Comparison of ENCODE assay signal across 33 mouse cellular contexts in the genomic region with DNA sequence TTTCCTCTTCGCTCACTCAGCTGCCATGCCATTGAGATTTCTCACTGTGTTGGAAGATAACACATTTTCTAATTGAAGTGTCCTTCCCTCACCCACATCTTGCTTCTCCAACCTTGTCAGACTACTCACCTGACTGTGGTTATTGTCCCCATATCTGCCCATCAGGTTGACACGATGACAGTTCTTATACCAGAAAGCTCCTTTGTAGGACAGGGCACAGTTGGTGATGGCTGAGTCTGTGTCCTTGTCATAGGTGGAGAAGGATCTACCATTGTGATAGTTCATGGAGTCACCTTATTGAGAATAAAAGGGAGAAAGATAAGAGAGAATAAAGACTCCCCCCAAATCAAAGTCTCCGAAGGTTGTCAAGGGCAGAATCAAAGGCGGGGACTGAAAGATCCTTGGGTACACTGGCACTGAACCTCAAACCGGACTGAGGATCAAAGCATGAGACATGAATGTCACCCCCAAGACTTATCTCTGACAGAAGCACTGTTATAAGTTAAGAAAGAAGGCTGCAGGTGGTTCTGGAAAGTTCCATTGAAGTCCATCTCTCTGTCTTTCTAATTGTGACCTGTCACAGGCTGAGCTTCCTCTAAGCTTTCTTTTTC.
"Had no signal": no experiment of that assay in that cellular context is flagged by ENCODE, and none has a peak within 500 bp of the region (broad histone marks: within the 10 kb centered on the region; RNA-seq: fewer than 3 reads in every experiment).

No protein-coding gene starts in this region.

- H3K27me3 ChIP-seq: heart, embryonic 12.5 days; heart, embryonic 13.5 days; heart, embryonic 15.5 days; hindbrain, embryonic 12.5 days; hindbrain, embryonic 13.5 days; hindbrain, embryonic 15.5 days; intestine, embryonic 15.5 days; kidney, embryonic 15.5 days had no signal

- H3K36me3 ChIP-seq: heart, embryonic 12.5 days; heart, embryonic 15.5 days; hindbrain, embryonic 10.5 days; hindbrain, embryonic 12.5 days; hindbrain, embryonic 13.5 days; hindbrain, embryonic 15.5 days; intestine, embryonic 15.5 days had no signal

- H3K27ac ChIP-seq: heart, embryonic 13.5 days; heart, embryonic 15.5 days; hindbrain, embryonic 10.5 days; hindbrain, embryonic 12.5 days; hindbrain, embryonic 13.5 days; hindbrain, embryonic 14.5 days; hindbrain, embryonic 15.5 days; hindbrain, postnatal 0 days; intestine, embryonic 15.5 days; kidney, embryonic 15.5 days; kidney, postnatal 0 days; layer of hippocampus, adult 2 months had no signal

- DNase-seq: heart, postnatal 10 days; heart, postnatal 14 days; heart, postnatal 36 days; heart, postnatal 4 days; kidney, adult 11 months; kidney, adult 18-20 months; kidney, adult 2 months; kidney, adult 8-10 months; kidney, adult 9 months; kidney, postnatal 10 days; kidney, postnatal 14 days; kidney, postnatal 25 days; kidney, postnatal 36 days; kidney, postnatal 4 days; layer of hippocampus, adult 9-11 months; layer of hippocampus, postnatal 36 days had no signal

- H3K4me1 ChIP-seq: heart, embryonic 12.5 days; heart, embryonic 13.5 days; heart, embryonic 15.5 days; hindbrain, embryonic 10.5 days; hindbrain, embryonic 12.5 days; hindbrain, embryonic 13.5 days; hindbrain, embryonic 15.5 days; kidney, embryonic 15.5 days had no signal

- H3K9ac ChIP-seq: heart, embryonic 12.5 days; heart, embryonic 13.5 days; heart, embryonic 15.5 days; hindbrain, embryonic 12.5 days; hindbrain, embryonic 13.5 days; hindbrain, embryonic 14.5 days; hindbrain, embryonic 15.5 days; intestine, embryonic 15.5 days; kidney, embryonic 15.5 days had no signal

- H3K9me3 ChIP-seq: heart, embryonic 12.5 days; heart, embryonic 13.5 days; heart, embryonic 15.5 days; hindbrain, embryonic 10.5 days; hindbrain, embryonic 12.5 days; hindbrain, embryonic 13.5 days; hindbrain, embryonic 15.5 days; intestine, embryonic 15.5 days; kidney, embryonic 15.5 days had no signal

- ATAC-seq: hindbrain, embryonic 16.5 days; hindbrain, postnatal 0 days; inflammation-experienced regulatory T-cells, adult 6 months; intestine, embryonic 15.5 days; intestine, embryonic 16.5 days; intestine, postnatal 0 days had no signal

- H3K4me3 ChIP-seq: heart, embryonic 12.5 days; heart, embryonic 13.5 days; heart, embryonic 15.5 days; hindbrain, embryonic 10.5 days; hindbrain, embryonic 12.5 days; hindbrain, embryonic 13.5 days; hindbrain, embryonic 15.5 days; intestine, embryonic 15.5 days; kidney, embryonic 15.5 days; layer of hippocampus, adult 2 months had no signal

- H3K4me2 ChIP-seq: heart, embryonic 12.5 days; heart, embryonic 13.5 days; heart, embryonic 15.5 days; hindbrain, embryonic 12.5 days; hindbrain, embryonic 13.5 days; hindbrain, embryonic 14.5 days; hindbrain, embryonic 15.5 days; intestine, embryonic 15.5 days; kidney, embryonic 15.5 days had no signal
